Mouse (Mus musculus) forebrain, embryonic 16.5 days (tissue): Measurements from ENCODE around the gene Agbl3. TPM values are rescaled to one million over a fixed set of nuclear protein-coding genes. Genes with fewer than 3 reads are reported as not detected.

Experiments
- ATAC-seq: fragments of 200-750 bp; cut with Nextera tagmentation; 2 replicates; pipeline ENCODE4 v1.8.0; 2017; ENCODE audit warnings: mild to moderate bottlenecking, moderate library complexity
- H3K27ac ChIP-seq: fragments of 300-500 bp; sonication (generic); 2 replicates; pipeline ENCODE4 v1.5.1; 2014; ENCODE audit warnings: low read length, control low read depth
- H3K27me3 ChIP-seq: fragments of 300-500 bp; sonication (generic); replicated peaks from 2 replicates; pipeline ENCODE4 v1.6.1; 2014; ENCODE audit warnings: low read length; ENCODE audit not compliant: control insufficient read depth, insufficient read depth
- H3K36me3 ChIP-seq: fragments of 300-500 bp; sonication (generic); 2 replicates; pipeline ENCODE4 v1.6.1; 2014; ENCODE audit not compliant: control insufficient read depth, insufficient read depth
- H3K4me1 ChIP-seq: fragments of 300-500 bp; sonication (generic); replicated peaks from 2 replicates; pipeline ENCODE4 v1.6.1; 2014; ENCODE audit warnings: low read length; ENCODE audit not compliant: control insufficient read depth, insufficient read depth
- H3K4me2 ChIP-seq: fragments of 300-500 bp; sonication (generic); 2 replicates; pipeline ENCODE4 v1.6.1; 2014; ENCODE audit warnings: mild to moderate bottlenecking, low read length, control low read depth
- H3K4me3 ChIP-seq: fragments of 300-500 bp; sonication (generic); replicated peaks from 2 replicates; pipeline ENCODE4 v1.5.1; 2014; ENCODE audit warnings: mild to moderate bottlenecking, low read length, control low read depth
- H3K9ac ChIP-seq: fragments of 300-500 bp; sonication (generic); replicated peaks from 2 replicates; pipeline ENCODE4 v1.6.1; 2014; ENCODE audit warnings: low read depth, low read length, control low read depth
- H3K9me3 ChIP-seq: fragments of 300-500 bp; sonication (generic); 2 replicates; pipeline ENCODE4 v1.6.1; 2016; ENCODE audit warnings: low read length; ENCODE audit not compliant: control insufficient read depth
- WGBS: fragments of 180-500 bp; shearing (Covaris S2); extraction: QIAGEN DNeasy Blood & Tissue Kit; methylation state at CpG from one replicate; pipeline ENCODE4 v1.1.7; 2014; 5-methylcytosine and 5-hydroxymethylcytosine counted together
- polyA plus RNA-seq: library from polyadenylated mRNA; unstranded; fragments of >200 nt; fragmentation: Nextera tagmentation; extraction: Ambion mirVana; gene quantifications from 2 replicates; pipeline ENCODE4 v1.2.1, GENCODE M21; 2015

Agbl3 gene
- polyA plus RNA-seq, 1 experiment from 2014 or later, result 7.5 TPM

GRCm38 (mm10) chr6:34750487-34751120 lies 29.6 kb upstream of the Agbl3 start:
- Histone ChIP-seq H3K4me3 (no peak overlapping the region), H3K9me3 (no peaks in the 10 kb centered on the region), H3K27ac (no peak overlapping the region), H3K27me3 (no peaks in the 10 kb centered on the region), H3K9ac (no peak overlapping the region), H3K4me2 (no peak overlapping the region), H3K36me3 (no peaks in the 10 kb centered on the region), H3K4me1 (no peaks in the 10 kb centered on the region)
- WGBS, result 83% methylated on average over 7 of the region's 7 CpGs
- no peak for ATAC-seq

GRCm38 (mm10) chr6:34751625-34752024 lies 28.6 kb upstream of the Agbl3 start:
- Histone ChIP-seq H3K9me3 (no peaks in the 10 kb centered on the region), H3K4me1 (no peaks in the 10 kb centered on the region), H3K9ac (no peak overlapping the region), H3K4me3 (no peak overlapping the region), H3K27ac (no peak overlapping the region), H3K4me2 (no peak overlapping the region), H3K36me3 (no peaks in the 10 kb centered on the region), H3K27me3 (no peaks in the 10 kb centered on the region)
- no peak for ATAC-seq

GRCm38 (mm10) chr6:34754448-34754847 lies 25.8 kb upstream of the Agbl3 start:
- no peaks in the 10 kb centered on the region for H3K27me3 ChIP-seq
- H3K9me3 ChIP-seq, result no peaks in the 10 kb centered on the region
- H3K9ac ChIP-seq, result no peak overlapping the region
- H3K4me2 ChIP-seq, result no peak overlapping the region
- WGBS, result 46% methylated on average over 5 of the region's 5 CpGs
- 0 out of 2 replicates have a peak, but pooled peaks cover 2% of the 10 kb centered on the region for H3K36me3 ChIP-seq
- H3K4me1 ChIP-seq, result no peaks in the 10 kb centered on the region
- no peak overlapping the region for H3K27ac ChIP-seq
- no peak overlapping the region for H3K4me3 ChIP-seq
- ATAC-seq, result peak; percentile 71

- no peaks in the 10 kb centered on the region for H3K9me3 ChIP-seq
- WGBS, result 88% methylated on average over 2 of the region's 2 CpGs
- peaks cover 2% of the 10 kb centered on the region; the same call in 1 of the 2 replicates for H3K36me3 ChIP-seq
- no peaks in the 10 kb centered on the region for H3K27me3 ChIP-seq
- no peak for ATAC-seq
- no peak overlapping the region for H3K4me3 ChIP-seq
- H3K4me1 ChIP-seq, result no peaks in the 10 kb centered on the region
- H3K27ac ChIP-seq, result no peak overlapping the region
- no peak overlapping the region for H3K4me2 ChIP-seq
- no peak overlapping the region for H3K9ac ChIP-seq
Measured at GRCm38 (mm10) chr6:34758340-34758739, 21.9 kb upstream of the Agbl3 start.

- H3K36me3 ChIP-seq, result peaks cover 2% of the 10 kb centered on the region; the same call in 1 of the 2 replicates
- no peak overlapping the region for H3K27ac ChIP-seq
- no peak overlapping the region for H3K9ac ChIP-seq
- H3K4me1 ChIP-seq, result no peaks in the 10 kb centered on the region
- H3K27me3 ChIP-seq, result no peaks in the 10 kb centered on the region
- 0 out of 2 replicates have a peak, but pooled peaks have one; percentile 26 for ATAC-seq
- WGBS, result 48% methylated on average over 4 of the region's 4 CpGs
- H3K4me2 ChIP-seq, result no peak overlapping the region
- H3K4me3 ChIP-seq, result no peak overlapping the region
- H3K9me3 ChIP-seq, result no peaks in the 10 kb centered on the region
Measured at GRCm38 (mm10) chr6:34760023-34760422, 20.2 kb upstream of the Agbl3 start.

- Histone ChIP-seq H3K9ac (no peak overlapping the region), H3K27me3 (no peaks in the 10 kb centered on the region), H3K4me1 (no peaks in the 10 kb centered on the region), H3K27ac (no peak overlapping the region), H3K9me3 (no peaks in the 10 kb centered on the region), H3K36me3 (peaks cover 4% of the 10 kb centered on the region; the same call in 1 of the 2 replicates), H3K4me3 (no peak overlapping the region), H3K4me2 (no peak overlapping the region)
- ATAC-seq, result no peak
- WGBS, result 93% methylated on average over 5 of the region's 5 CpGs
Measured at GRCm38 (mm10) chr6:34765721-34766120, 14.5 kb upstream of the Agbl3 start.

GRCm38 (mm10) chr6:34769984-34770383 lies 10.2 kb upstream of the Agbl3 start:
- Histone ChIP-seq H3K27me3 (no peaks in the 10 kb centered on the region), H3K9me3 (no peaks in the 10 kb centered on the region), H3K27ac (no peak overlapping the region), H3K4me2 (no peak overlapping the region), H3K36me3 (peaks cover 6% of the 10 kb centered on the region; the same call in 1 of the 2 replicates), H3K4me3 (no peak overlapping the region), H3K9ac (no peak overlapping the region), H3K4me1 (no peaks in the 10 kb centered on the region)
- no peak for ATAC-seq
- 75% methylated on average over 2 of the region's 2 CpGs for WGBS

GRCm38 (mm10) chr6:34770491-34770890 lies 9.7 kb upstream of the Agbl3 start:
- H3K27ac ChIP-seq, result no peak overlapping the region
- ATAC-seq, result no peak
- H3K9ac ChIP-seq, result no peak overlapping the region
- no peaks in the 10 kb centered on the region for H3K27me3 ChIP-seq
- WGBS, result 89% methylated on average over 6 of the region's 6 CpGs
- H3K9me3 ChIP-seq, result no peaks in the 10 kb centered on the region
- H3K4me2 ChIP-seq, result no peak overlapping the region
- H3K36me3 ChIP-seq, result peaks cover 6% of the 10 kb centered on the region; the same call in 1 of the 2 replicates
- H3K4me3 ChIP-seq, result no peak overlapping the region
- no peaks in the 10 kb centered on the region for H3K4me1 ChIP-seq

GRCm38 (mm10) chr6:34776396-34776795 lies 3.8 kb upstream of the Agbl3 start:
- H3K4me3 ChIP-seq, result no peak overlapping the region
- H3K9me3 ChIP-seq, result no peaks in the 10 kb centered on the region
- peaks cover 3% of the 10 kb centered on the region for H3K4me1 ChIP-seq
- no peak overlapping the region for H3K4me2 ChIP-seq
- H3K27me3 ChIP-seq, result no peaks in the 10 kb centered on the region
- H3K36me3 ChIP-seq, result peaks cover 2% of the 10 kb centered on the region; the same call in 1 of the 2 replicates
- no peak for ATAC-seq
- no peak overlapping the region for H3K27ac ChIP-seq
- no peak overlapping the region for H3K9ac ChIP-seq

- H3K4me1 ChIP-seq, result peaks cover 3% of the 10 kb centered on the region
- no peaks in the 10 kb centered on the region for H3K9me3 ChIP-seq
- H3K9ac ChIP-seq, result no peak overlapping the region
- no peaks in the 10 kb centered on the region for H3K27me3 ChIP-seq
- peaks cover 2% of the 10 kb centered on the region; the same call in 1 of the 2 replicates for H3K36me3 ChIP-seq
- H3K4me3 ChIP-seq, result no peak overlapping the region
- no peak for ATAC-seq
- H3K4me2 ChIP-seq, result no peak overlapping the region
- 87% methylated on average over 2 of the region's 2 CpGs for WGBS
- no peak overlapping the region for H3K27ac ChIP-seq
Measured at GRCm38 (mm10) chr6:34777094-34777493, 3.1 kb upstream of the Agbl3 start.
